Mouse (Mus musculus) megakaryocyte, embryonic 14.5 days (primary cell): ENCODE data around the gene Rwdd4a. TPM values are rescaled to one million over a fixed set of nuclear protein-coding genes. Genes with fewer than 3 reads are reported as not detected.

Experiments used
- H3K27me3 ChIP-seq: replicated peaks from 2 replicates; pipeline ENCODE3; 2012; ENCODE audit warnings: inconsistent platforms
- H3K36me3 ChIP-seq: replicated peaks from 2 replicates; pipeline ENCODE3; 2012; ENCODE audit warnings: low read length, inconsistent platforms, mixed read lengths
- H3K4me1 ChIP-seq: 2 replicates; pipeline ENCODE4 v1.6.1; 2012; ENCODE audit warnings: inconsistent platforms
- H3K4me3 ChIP-seq: replicated peaks from 2 replicates; pipeline ENCODE3; 2012; ENCODE audit warnings: moderate library complexity, mild to moderate bottlenecking, inconsistent platforms
- H3K9me3 ChIP-seq: 2 replicates; pipeline ENCODE4 v1.6.1; 2012; ENCODE audit warnings: inconsistent platforms
- FLI1 ChIP-seq: IDR thresholded peaks from 2 replicates; pipeline ENCODE4 v1.6.1; 2012; ENCODE audit warnings: low read length, inconsistent platforms, mixed read lengths
- GATA1 ChIP-seq: IDR thresholded peaks from 3 replicates; pipeline ENCODE4 v1.6.1; 2012; ENCODE audit warnings: mixed read lengths, low read length, inconsistent platforms, borderline replicate concordance
- polyA plus RNA-seq: library from polyadenylated mRNA; stranded (reverse); fragments of >175 nt; gene quantifications from 2 replicates; pipeline ENCODE4 v1.2.3, GENCODE M21; 2012; ENCODE audit warnings: low replicate concordance; ENCODE audit not compliant: insufficient read depth

Rwdd4a gene
- polyA plus RNA-seq = 10.9 and 12.3 TPM in 2 replicates

DNA sequence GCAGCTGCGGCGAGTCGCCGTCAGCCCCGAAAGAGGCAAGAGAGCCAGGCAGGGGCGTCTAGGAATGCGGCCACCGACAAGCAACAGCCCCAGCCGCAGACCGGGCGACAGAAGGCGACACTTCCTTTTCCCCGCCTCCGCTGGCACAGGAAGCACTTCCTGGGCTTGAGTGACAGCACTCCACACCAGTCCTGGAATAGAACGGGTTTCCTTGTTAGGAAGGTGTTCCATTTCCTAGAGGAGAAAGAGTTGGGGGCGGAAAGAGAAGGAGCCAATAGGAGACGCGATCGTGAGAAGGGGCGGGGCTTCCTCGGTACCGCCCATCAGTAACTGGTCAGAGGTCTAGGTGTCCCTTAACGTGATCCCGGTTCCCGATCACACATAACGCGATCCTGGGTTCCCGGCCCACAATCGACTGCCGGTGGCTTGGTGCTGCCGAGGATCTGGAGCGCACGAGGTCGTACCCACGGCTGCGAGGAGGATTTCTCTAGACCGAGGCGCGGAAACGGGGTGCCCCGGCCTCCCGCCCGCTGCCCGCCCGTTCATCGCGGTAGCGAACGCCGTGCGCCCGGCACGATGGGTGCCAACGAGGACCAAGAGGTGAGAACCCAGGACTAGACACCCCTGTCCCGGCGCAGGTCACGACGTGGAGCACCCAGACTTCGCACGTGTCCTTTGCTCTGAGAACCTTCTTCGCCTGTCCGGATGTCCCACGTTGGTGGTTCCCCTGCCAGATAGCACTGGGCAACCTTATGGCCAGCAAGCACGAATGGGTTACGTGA is at the start of gene Rwdd4a, which contains the start of gene Trappc11:
Gene Rwdd4a (plus strand): TSS at position 321 of the 782 bp plus-strand sequence.
Gene Trappc11 (minus strand): TSS at position 127 of the 782 bp plus-strand sequence.
- Histone ChIP-seq H3K4me1 (peaks cover 33% of the 10 kb centered on the region), H3K4me3 (peak within 1 kb of the TSS; percentile 100), H3K36me3 (peaks cover 41% of the 10 kb centered on the region), H3K27me3 (no peaks in the 10 kb centered on the region), H3K9me3 (no peaks in the 10 kb centered on the region)
- TF ChIP-seq GATA1 (no peak), FLI1 (0 out of 2 replicates have a peak, but pooled peaks have one; percentile 30)

DNA sequence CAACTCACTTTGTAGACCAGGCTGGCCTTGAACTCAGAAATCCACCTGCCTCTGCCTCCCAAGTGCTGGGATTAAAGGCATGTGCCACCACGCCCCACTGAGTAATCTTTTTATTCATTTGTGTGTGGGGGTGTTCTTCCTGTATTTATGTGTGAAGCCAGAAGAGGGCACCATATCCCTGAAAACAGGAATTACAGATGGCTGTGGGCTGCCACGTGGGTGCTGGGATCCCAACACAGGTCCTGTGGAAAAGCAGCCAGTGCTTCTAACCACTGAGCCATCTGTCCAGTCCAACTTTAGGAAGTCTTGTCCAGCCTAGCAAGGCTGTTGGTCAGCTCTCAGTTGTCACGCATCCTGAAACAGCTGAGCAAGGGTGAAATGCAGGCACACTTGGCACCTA is 46.2 kb upstream of the Rwdd4a start:
- no peak overlapping the region for H3K4me3 ChIP-seq
- peaks cover 17% of the 10 kb centered on the region for H3K9me3 ChIP-seq
- TF ChIP-seq GATA1 (no peak), FLI1 (no peak)
- peaks cover 47% of the 10 kb centered on the region for H3K36me3 ChIP-seq
- no peaks in the 10 kb centered on the region for H3K4me1 ChIP-seq
- H3K27me3 ChIP-seq = no peaks in the 10 kb centered on the region

DNA sequence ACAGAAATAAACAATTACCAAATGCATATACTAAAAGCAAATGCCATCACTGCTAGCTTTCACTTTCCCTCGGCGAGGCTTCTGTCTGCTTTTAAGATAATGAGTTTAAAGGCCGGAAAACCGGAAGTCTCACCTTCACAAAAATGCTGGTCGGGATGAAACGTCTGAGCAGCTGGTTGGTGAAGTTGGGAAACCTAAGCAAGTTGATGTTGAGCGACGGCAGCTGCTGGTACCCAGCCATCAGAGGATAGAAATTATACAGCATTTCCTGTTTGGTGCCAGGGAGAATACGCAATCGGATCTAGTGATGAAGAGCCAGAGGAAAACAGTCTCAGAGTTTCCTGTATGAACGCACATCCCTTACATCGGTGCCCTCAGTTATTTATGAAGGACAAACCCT is 40.4 kb upstream of the Rwdd4a start:
- Histone ChIP-seq H3K9me3 (peaks cover under 1% of the 10 kb centered on the region; the same call in 1 of the 2 replicates), H3K36me3 (peaks cover 95% of the 10 kb centered on the region), H3K27me3 (no peaks in the 10 kb centered on the region), H3K4me3 (no peak overlapping the region), H3K4me1 (no peaks in the 10 kb centered on the region)
- TF ChIP-seq FLI1 (no peak), GATA1 (no peak)

DNA sequence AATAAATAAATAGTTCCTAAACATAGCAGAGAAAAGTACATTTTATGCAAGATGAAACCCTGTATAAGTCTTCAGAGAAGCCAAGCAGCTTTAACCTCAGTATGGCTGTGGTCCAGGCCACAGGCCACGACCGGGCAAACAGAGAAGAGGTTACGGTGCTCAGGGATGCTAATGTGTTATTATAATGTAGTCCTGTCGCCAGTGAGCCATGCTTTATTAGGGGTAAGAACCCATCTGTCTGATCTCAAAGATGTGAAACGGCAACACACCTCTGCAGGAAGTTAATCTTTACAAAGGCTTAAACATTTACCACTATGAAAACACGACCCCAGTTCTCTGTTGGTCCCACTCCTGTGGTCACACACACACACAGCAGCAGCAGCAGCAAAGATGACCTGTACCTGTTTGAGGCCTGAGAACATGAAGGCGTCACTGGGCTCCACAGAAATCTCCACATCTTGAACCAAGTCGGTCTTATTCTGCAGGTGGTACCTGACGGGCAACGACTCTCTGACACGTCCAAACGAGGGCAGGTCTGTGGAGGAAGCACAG is 38.8 kb upstream of the Rwdd4a start:
- Histone ChIP-seq H3K36me3 (peaks cover 99% of the 10 kb centered on the region), H3K27me3 (no peaks in the 10 kb centered on the region), H3K4me1 (no peaks in the 10 kb centered on the region), H3K4me3 (no peak overlapping the region), H3K9me3 (no peaks in the 10 kb centered on the region)
- no peak for TF ChIP-seq FLI1
- no peak for TF ChIP-seq GATA1

DNA sequence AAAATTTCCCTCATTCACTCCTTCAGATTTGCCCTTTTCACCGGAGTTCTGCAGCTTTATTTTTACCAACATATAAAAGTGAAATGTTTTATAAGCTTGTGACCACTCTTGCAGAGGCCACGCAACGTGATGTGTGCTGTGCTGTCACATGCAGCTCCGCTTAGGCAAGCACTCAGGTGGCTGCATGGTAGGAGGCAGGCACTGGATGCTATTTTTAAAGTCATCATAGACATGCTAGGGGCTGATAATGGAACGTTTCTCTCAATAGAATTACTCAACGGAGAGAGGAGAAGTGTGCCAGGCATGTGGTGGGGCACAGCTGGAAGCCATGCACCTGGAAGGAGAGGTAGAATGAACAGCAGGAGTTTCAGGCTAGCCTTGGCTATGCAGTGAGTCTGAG is 38.0 kb upstream of the Rwdd4a start:
- Histone ChIP-seq H3K9me3 (no peaks in the 10 kb centered on the region), H3K27me3 (no peaks in the 10 kb centered on the region), H3K4me1 (no peaks in the 10 kb centered on the region), H3K4me3 (no peak overlapping the region), H3K36me3 (peaks cover 99% of the 10 kb centered on the region)
- TF ChIP-seq GATA1 = no peak

DNA sequence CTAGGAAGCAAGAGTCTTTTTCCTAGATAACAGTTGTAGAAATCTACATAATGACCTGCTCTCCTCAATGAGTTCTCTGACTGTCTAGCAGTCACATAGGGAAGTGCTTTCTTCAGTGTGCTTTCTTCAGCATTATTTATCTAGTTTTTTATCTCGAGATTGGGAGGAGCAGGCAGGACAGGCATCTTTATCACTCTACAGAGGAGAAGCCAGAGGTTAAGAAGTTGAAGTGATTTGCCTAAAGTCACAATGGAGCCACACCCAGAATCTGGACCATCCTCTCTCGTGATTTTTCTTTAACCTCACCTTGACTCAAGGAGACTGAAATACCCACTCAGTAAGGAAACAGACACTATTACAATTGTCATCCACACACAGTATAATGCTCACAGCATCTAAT is 31.5 kb upstream of the Rwdd4a start:
- TF ChIP-seq FLI1 (no peak), GATA1 (no peak)
- Histone ChIP-seq H3K4me1 (no peaks in the 10 kb centered on the region), H3K36me3 (peaks cover 98% of the 10 kb centered on the region), H3K4me3 (no peak overlapping the region), H3K27me3 (no peaks in the 10 kb centered on the region), H3K9me3 (no peaks in the 10 kb centered on the region)

DNA sequence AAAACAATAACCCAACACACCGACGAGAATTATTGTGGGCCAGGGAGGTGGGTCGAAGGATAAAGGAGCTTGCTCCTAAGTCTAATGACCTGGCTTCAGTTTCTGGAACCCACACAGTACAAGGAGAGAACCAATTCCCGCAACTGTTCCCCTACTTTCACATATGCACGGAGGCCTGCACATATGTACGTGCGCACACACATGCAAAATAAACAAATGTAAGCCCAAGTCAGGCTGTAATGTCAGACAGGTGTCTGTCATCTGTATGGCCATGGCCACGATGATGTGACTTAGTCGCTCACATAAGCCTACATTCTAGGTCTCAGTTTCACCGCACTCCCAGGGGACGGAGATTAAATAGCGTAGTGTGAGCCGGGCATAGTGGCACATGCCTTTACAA is 30.9 kb upstream of the Rwdd4a start:
- no peak overlapping the region for H3K4me3 ChIP-seq
- no peaks in the 10 kb centered on the region for H3K4me1 ChIP-seq
- TF ChIP-seq FLI1 (no peak), GATA1 (no peak)
- peaks cover 98% of the 10 kb centered on the region for H3K36me3 ChIP-seq
- H3K9me3 ChIP-seq = no peaks in the 10 kb centered on the region
- H3K27me3 ChIP-seq = no peaks in the 10 kb centered on the region

DNA sequence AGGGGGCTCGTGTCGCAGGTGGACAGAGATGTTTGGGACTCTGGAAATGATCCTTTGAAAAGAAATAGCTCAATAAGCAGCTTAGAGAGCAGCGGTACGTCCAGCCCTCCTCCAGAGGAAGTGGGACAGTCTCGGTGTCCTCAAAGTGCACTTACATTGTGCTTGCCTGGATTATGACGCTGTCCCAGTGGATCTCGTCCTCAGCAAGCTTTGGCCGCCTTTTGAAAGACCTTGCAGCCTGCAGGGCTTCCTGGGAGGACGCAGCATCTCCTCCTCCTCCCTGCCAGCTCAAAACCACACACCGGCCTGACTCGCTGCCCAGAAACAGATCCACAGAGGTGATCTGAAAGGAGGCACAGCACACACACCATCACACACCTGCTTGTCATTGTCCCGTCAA is 28.0 kb upstream of the Rwdd4a start:
- no peaks in the 10 kb centered on the region for H3K9me3 ChIP-seq
- no peaks in the 10 kb centered on the region for H3K4me1 ChIP-seq
- H3K27me3 ChIP-seq = no peaks in the 10 kb centered on the region
- H3K36me3 ChIP-seq = peaks cover 98% of the 10 kb centered on the region
- no peak for TF ChIP-seq GATA1
- no peak overlapping the region for H3K4me3 ChIP-seq

DNA sequence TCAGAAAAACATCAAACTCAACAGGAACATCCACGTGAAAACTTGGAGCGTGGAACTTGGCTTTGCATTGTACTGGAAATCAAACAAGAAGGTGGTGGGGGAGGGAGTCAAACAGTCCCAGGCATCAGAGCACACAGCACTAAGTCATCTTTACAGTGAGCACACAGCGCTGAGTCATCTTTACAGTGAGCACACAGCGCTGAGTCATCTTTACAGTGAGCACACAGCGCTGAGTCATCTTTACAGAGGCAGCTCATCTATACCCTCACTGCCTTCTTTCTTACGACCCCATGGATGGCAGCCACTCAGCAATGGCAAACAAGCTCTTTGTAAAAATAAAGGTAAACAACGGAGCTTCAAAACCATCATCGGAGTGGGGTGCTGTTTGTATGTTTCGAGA is 22.5 kb upstream of the Rwdd4a start:
- Histone ChIP-seq H3K4me3 (no peak overlapping the region), H3K36me3 (peaks cover 95% of the 10 kb centered on the region), H3K4me1 (peaks cover 6% of the 10 kb centered on the region), H3K27me3 (no peaks in the 10 kb centered on the region), H3K9me3 (no peaks in the 10 kb centered on the region)
- no peak for TF ChIP-seq FLI1
- no peak for TF ChIP-seq GATA1

DNA sequence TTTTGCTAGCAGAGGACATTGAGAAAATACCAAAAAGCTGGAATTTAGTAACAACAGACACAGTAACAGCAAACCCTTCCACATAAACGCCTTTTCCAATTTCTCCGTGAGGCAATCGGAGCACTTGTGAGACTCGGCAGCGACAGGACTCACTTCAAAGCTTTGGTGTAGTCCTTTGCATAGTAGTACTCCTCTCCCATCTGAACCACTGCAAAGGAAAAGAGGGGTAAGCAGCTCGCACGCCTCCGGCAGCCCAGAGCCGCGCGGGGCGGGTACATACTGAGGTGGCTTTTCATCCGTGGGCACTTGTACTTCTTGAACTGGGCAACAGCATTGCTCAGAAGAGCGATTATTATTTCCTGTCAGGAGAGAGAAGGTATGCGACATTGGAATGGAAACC is 19.9 kb upstream of the Rwdd4a start:
- H3K9me3 ChIP-seq = no peaks in the 10 kb centered on the region
- H3K27me3 ChIP-seq = no peaks in the 10 kb centered on the region
- peaks cover 90% of the 10 kb centered on the region for H3K36me3 ChIP-seq
- no peak for TF ChIP-seq FLI1
- no peak for TF ChIP-seq GATA1
- H3K4me3 ChIP-seq = no peak overlapping the region
- peaks cover 6% of the 10 kb centered on the region for H3K4me1 ChIP-seq

DNA sequence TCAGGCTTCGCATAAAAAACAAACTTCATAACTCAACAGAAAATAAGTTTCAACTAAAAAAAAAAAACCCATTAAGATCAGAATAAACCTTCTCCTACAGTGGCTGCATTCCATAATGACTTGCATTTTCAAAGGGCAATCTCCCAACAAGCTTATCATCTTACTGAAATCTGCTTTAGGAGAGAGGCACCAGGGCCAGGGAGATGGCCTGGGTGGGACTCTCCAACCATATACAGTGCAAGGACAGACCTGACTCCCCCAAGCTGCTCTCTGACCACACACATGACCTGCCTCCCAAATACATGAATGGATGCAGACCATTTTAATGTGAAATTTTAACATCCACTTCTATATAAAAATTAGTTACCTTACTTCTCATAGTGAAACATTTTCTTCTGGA is 5.4 kb upstream of the Rwdd4a start:
- no peak for TF ChIP-seq FLI1
- no peak for TF ChIP-seq GATA1
- H3K27me3 ChIP-seq = no peaks in the 10 kb centered on the region
- H3K36me3 ChIP-seq = peaks cover 73% of the 10 kb centered on the region
- H3K9me3 ChIP-seq = no peaks in the 10 kb centered on the region
- no peak overlapping the region for H3K4me3 ChIP-seq
- peaks cover 20% of the 10 kb centered on the region for H3K4me1 ChIP-seq
